Mouse (Mus musculus): Measurements from ENCODE around the gene Ostf1.
A peak's percentile ranks its signal among the peaks of the same experiment; 100 is the strongest.
"Not testable (repeated sequence)": the region's sequence is repeated elsewhere in the genome, so short reads cannot be mapped to it uniquely, and the experiment has no call there.

Ostf1 gene

DNA sequence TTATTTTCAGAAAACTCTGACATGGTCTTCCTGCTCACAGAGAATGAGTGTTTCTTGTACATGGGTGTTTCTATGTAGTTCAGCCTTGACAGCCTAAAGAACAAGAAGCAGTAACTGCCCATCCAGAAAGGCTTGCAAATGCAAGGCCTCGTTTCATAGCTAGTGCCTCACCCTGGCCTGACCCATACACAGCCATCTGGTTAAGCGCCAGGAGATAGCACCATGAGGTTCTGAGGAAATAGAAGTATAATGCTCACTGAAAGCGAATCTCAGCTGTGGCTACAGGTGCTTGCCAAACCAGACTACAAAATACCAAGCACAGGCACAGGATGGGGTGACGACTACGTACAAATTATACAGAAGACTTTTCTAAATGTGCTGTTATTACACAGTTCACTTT lies 34.7 kb downstream of the Ostf1 start:
- DNase-seq: no peak

DNA sequence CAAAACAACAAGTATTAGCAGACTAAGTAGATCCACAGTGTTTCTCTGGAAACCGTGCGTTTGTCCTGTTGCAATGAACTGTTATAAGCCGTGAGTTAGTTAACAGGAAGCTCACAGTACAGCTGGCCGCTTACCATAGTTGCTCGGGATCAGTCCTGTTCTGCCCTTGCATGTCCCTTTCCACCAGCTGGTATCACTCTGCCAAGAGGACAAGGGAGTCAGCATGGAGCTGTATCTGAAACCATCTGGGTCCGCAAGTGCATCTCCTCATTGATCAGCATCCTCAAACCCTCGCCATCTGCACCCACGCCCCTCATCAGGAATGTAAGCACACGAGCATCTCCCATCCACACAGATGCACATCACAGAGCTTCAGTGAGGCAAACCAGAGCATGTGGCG lies 37.9 kb downstream of the Ostf1 start:
- no peak for DNase-seq

DNA sequence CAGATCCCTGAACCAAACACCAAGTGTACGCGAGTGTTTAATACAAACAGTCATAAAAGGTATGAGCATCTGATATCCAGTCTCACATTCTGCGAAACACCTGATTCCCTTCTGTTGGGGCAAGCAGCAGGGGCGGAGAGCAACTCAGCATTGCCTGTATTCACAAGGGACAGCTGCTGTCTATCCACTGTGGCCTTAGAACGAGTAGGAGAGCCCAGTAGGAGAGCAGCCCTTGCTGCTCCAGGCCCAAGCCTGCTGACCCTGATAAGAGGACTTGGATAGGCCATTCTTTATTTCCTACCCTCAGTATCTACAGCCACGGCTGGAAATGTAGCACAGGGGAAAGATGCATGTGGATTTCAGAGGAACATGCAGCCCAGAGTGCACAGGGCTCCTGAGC lies 38.7 kb downstream of the Ostf1 start:
- no peak for DNase-seq

DNA sequence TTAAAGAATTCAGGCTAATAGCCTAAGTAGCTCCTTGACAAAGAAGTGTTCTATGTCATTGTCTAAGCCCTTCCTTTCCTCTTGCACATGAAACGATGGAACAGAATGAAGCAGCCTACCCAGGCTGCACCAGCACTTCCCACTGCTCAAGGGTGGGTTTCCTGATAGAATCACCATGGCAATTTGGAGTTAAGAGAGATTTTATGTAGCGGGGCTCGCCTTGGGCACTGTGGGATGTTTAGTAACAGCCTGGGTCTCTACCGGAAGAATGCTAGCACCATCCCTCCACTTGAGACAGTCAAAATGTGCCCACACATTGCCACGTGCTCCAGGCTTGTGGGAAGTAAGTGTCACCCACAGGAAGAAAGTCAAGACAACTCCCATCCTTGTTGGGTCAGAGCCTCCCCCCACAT lies 40.7 kb downstream of the Ostf1 start:
- peak; percentile 31 to 40 for DNase-seq

DNA sequence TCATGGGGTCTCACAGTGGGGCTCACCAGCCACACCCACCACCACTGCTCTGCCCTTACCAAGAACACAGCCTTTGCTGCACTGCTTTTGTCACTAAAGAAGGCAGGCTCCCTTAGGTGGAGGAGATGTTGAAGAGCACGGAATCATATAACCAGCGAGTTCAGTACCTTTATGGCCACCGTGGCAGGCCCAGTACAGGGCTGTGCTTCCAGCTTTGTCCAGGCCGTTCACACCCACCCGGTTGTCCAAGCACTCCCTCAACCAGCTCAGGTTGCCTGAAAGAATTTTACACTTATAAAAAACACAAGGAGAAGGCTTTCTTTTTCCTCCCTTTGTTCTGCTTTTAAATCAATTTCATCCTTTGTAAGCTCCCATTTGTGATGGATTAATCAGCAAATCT lies 41.4 kb downstream of the Ostf1 start:
- DNase-seq: no peak

DNA sequence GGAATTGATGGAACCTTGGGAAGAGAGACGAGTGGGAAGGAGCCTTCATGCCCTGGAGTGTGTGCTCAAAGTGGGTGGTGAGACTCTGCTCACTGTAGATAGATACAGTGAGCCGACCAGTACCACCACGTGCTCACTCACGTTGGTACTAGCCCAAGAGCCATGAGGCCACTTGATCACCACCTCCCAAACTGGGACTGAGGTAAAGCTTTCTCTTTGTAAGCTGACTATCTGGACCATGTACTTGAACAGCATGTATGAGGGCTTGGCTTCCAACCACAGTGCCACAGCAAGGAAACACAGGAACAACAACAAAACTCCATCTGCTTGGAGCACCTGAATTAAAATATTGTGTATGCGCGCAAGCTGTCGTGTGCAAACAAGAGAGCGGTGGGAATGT lies 42.3 kb downstream of the Ostf1 start:
- DNase-seq: peak in 1 of 2 experiments; percentile 31

DNA sequence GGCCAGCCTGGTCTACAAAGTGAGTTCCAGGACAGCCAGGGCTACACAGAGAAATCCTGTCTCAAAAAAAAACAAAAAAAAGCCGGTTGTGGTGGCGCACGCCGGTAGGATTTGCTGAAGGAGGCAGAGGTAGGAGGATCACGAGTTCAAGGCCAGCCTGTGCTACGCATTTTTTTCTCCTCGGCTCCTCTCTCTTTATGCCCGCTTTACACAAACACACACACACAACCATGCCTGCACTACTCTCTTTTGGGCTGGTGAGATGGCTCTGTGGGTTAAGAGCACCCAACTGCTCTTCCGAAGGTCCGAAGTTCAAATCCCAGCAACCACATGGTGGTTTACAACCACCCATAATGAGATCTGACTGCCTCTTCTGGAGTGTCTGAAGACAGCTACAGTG lies 42.8 kb downstream of the Ostf1 start:
- not testable (repeated sequence) for DNase-seq

DNA sequence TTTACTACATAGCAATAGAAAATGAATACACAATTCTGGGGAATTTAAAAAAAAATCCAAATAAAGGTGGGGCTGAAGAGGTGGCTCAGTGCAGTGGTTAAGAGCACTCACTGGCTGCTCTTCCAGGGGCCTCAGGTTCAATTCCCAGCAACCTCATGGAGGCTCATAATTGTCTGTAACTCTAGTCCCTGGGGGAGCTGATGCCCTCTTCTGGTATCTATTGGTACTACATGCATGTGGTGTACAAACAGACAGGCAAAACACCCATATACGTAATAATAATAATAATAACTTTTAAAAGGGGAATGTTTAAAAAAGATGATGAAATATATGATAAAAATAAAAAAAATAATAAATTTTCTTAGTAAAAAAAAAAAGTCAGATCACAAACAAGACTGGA lies 43.4 kb downstream of the Ostf1 start:
- DNase-seq: no peak

DNA sequence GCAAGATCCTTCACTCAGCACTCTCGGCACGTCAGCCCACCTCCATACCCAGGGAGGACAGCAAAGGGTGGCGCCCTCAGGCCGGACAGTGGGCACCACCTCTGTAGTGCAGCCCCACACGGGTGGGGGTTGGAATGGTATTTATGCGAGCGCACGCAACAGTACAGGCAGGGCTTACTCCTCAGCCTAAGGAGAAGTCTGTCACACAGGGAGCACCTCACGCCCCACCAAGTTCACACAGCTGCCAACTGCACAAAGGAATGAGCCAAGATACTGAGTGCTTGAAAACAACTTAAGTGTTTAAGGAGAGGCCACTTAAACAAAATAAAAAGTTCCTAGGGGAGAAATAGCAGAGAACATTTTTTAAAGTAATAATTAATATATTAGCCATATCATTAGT lies 44.5 kb downstream of the Ostf1 start:
- peak; percentile 40 to 65 for DNase-seq

DNA sequence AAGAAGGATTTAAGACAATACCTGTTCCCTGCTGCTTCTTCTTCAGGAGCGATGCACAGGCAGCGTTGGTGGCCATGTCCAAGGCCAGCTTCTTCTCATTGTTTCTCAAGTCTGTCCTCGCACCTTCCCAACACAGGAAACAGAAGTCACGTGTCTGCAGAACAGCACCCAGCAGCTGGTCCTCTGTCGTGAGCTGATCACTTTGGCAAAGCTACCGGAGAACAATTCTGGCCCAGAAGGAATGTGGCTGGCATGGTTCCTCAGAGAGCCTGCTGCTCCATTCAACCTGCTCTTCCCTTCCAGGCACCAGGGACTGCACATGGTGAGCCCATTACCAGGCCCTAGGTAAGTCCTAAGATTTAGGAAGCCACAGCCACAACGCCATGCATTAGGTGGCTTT lies 47.0 kb downstream of the Ostf1 start:
- DNase-seq: no peak

DNA sequence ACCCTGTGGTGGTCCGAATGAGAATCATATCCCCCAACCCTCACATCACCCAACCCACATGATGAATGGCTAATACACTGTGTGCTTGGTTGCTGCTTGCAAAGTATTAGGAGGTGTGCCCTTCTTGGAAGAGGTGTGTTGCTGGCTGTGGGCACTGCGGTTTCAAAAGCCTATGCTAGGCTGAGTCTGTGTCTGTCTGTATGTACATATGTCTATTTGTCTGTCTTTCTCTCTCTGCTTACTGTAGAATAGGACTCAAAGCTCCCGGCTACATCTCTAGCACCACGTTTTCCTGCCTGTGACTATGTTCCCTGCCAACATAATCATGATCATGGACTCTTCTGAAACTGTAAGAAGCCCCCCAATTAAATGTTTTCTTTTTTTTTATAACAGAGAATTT lies 47.9 kb downstream of the Ostf1 start:
- DNase-seq: no peak

DNA sequence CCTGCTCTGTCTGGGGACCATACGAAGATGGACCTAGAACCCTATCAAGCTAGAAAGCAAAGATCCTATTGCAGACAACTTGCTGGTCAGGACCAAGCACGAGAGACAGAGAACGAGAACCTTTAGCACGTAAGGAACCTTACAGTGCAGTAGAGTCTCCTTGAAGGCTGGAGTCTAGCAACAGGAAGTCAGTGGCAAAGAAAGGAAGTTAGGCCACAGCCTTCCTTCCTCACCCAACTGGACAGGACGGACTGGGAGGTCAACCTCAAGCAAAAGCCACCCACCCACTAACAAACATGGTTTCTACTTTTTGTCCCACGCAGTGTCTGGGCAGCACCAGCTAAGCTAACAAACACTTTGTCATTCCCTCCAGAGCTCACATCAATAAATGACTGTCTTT lies 48.7 kb downstream of the Ostf1 start:
- DNase-seq: no peak

DNA sequence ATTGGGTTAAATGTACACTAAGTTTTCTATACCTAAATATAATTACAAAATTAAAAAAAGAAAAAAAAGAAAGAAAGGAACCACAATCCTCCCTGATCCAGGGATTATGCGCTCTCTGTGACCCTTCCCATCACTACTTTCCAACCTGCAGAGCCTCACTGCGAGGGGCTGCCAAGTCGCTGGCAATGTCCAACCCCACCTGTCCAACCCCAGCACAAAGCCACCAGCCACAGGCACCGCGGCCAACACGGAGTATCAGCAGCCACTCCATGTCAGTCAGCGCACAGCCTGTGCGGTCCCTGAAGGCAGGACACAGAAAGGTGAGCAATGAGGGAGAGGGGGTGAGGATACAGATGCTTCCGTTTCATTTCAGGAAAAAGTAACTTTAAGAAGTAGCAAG lies 49.4 kb downstream of the Ostf1 start:
- no peak for DNase-seq

DNA sequence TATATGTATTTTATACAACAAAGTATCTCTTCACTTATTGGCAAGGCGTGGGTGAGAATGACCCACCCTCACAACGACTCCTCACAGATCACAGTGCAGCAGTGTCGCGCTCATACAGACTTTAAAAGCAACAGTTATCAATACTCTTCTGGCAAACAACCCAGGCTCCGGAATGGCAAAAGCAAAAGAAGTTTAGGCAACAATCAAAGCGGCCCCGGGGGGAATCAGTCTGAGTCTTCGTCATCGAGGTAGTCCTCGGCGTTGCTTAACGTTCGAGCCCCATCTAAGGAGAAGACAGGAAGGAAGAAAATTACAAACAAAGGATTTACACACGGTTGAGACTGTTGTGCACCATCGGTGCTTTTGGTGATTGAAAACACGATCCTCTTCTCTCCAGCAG lies 50.6 kb downstream of the Ostf1 start:
- DNase-seq: no peak

DNA sequence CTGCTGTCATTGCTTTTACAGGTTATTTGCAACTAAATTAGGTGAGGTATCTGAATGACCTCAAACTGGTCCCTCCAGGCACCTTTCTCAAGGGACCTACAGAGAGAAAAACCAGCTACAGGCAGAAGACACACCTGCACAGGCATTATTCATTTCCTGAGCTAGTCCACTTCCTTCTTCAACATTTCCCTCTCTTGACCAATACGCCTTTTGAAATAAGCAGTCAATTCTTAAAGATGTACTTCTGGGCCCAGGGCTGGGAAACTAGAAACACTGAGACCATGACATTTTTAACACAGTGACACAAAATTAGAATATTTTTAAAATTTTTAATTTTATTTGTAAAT lies 52.6 kb downstream of the Ostf1 start:
- no peak for DNase-seq

DNA sequence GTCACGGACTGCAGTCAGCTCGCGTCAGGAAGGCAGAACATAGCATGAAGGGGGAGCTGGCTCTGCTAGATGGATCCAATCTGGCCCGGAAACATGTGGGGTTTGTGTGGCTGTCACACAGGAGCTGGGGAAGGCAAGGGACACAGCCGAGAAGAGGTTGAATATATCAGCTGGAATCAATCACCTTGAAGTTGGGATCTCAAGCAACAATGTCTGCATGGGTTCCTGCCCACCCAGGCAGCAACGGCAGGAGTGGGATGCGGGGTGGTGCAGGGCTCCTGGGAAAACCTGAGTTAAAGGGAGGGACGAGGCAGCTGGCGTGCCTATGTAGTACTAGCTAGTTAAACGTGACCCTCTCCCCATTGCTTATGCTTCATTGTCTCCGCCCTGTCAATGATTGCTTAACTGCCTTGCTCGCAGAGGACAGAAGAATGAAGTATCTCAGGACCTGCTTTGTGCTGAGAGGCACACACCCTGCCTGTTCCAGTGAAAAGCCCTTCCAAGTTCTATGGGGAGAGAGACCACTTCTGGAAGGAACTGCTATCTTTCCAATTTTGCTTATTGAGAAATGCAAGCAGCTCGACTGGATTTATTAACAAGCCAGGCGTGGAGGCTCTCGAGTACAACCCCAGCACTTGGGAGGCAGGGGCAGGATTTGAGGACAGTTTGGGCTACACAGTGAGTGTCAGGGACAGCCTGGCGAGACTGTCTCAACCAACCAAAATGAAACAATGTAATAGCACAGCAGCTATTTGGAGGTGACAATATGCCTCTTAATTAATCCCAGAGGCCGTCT lies 53.2 kb downstream of the Ostf1 start:
- DNase-seq: peak in 1 of 2 experiments; percentile 18

DNA sequence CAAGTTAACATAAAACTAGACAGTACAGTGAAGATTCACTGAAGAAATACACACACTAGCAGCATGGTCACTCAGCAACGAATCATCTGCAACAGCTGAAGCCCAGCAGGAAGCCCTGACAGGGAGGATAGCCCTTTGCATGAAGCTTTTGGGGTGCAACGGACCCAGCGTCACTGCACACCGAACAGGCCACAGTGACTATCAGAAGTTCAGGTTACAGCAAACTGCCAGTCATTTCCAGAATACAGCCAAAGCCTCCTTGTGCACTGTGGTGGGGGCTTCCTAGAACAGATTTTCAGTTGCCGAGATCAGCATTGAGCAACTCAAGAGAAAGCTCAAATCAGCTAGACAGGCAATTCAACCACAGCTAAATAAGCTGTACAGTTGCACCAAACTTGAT lies 54.3 kb downstream of the Ostf1 start:
- DNase-seq: no peak

DNA sequence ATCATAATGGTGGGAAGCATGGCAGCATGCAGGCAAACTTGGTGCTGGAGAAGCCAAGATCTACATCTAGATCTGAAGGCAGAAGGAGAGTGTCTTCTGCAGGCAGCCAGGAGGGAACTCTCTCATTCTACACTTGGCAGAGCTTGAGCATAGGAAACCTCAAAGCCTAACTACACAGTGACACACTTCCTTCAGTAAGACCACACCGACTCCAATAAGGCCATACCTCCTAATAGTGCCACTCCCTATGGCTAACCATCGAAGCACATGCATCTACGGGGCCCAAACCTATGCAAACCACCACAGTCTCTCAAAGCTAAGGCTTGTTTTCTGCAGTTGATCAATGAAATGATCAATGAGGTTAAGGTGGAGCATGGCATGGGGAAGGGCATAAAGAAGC lies 55.7 kb downstream of the Ostf1 start:
- no peak for DNase-seq

DNA sequence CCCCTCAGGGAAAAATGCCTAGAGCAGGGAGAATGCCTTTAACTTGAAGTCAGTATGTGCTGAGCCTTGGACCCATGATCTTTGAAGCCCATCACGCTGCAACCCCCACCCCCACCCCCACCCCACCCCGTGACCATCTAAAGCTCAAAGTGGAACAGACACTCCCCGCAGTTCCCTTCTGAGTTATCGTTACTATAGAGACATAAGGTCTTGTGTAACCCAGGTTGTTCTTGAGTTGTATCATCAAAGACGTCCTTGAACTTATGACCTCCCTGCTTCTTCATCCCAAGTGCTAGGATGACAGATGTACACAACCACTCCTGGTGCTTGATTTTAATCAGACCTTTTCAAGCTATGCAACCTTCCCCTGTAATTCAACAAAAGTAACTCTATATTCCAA lies 57.7 kb downstream of the Ostf1 start:
- no peak for DNase-seq

DNA sequence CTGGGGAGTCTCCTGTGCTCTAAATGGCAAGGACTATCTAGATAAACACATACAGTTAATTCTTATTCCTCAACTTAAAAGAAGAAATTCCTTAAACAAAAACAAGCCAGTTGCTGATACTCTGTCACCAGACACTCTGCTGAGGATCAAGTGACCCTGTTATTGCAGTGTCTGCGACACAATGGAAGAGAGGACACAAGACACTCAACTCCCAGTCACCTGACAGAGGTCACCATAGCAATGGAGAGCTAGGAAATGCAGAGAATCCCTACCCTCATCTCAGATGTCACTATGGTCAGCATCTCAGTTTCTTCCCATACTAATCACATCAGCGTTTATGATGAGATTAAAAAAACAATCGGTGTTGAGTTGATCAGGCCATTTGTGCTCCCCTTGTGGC lies 58.2 kb downstream of the Ostf1 start:
- no peak for DNase-seq

DNA sequence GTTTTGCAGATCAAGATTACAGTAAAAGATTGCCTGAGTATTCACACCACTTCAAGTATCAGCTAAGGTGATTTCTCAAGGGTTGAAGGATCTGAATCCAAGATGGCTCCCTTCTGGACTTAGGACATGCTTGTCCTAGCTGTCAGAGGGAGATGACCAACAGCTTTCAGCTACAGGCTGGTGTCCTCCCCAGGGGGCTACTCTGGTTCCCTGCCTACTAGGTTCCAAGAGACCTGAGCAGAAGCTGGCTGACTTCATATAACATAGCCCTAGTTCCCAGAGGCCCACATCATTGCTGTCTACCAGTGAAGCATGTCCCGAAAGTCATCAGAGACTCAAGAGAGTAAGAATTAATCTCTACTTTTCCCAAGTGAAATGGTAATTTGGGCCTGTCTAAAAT lies 62.1 kb downstream of the Ostf1 start:
- DNase-seq: no peak

DNA sequence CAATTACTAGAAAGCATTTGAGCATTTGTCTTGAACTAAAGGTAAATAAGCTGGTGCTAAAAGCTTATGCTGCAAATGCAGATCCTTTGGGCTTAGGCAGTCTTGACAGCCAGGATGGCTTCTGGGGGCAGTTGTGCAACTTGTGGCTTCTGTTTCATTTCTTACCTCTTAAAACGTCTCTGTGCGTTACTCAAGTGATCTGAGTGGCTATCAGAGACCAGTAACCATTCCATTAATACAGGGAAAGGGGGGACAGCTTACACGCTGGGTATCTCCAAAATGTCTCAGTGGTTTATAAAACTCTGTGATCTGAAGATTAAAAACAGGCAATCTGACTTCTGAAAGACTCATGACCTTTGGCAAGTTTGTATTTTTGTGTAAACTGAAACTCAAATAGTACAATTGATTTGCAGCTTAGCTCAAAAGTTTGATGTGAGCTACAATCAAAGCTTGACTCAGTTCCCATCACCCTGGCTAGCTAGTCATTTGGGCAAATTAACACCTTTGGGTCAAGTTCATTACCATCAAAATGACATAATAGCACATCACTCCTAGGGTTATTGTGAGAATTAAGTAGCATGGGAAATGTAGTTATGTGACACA lies 62.7 kb downstream of the Ostf1 start:
- DNase-seq: no peak

DNA sequence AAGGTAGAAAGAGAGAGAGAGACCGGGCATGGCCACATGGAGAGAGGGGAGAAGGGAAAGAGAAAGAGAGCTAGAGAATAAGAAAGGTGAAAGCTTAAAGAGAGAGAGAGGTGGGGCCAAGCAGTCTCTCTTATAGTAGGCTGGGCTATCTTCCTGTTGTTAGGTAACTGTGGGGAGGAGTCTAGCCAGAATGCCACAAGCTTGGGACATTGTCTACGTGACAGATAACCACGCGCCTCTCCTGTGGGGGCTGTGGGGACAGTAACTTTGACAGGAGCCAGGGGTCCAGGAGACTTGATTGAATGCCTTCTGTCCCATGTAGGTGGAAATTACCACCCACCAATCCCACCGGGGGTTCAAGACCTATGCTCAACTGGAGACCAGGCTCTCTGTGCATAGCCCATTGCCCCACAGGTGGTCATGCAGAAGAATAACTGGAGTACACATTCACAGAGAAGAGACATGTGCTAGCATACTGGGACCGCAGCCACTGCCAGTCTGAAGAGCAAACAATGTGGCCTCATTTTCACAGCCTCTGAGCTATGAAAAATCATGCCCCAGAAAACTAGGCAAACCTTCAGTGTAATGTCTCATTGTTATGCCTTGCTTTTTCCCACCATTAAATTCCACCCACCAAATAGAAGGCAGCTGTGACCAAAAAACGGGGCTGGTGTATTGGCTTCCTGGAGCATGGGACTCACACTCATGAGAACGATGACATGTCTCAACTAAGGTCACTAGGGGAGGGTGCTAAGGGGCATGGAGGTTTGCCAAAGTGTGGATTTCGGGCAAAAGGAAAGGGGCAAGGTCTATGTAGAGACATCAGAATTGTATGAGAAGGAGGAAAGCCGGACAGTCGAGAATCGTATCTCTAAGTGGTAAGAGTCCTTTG lies 63.4 kb downstream of the Ostf1 start:
- DNase-seq: no peak

DNA sequence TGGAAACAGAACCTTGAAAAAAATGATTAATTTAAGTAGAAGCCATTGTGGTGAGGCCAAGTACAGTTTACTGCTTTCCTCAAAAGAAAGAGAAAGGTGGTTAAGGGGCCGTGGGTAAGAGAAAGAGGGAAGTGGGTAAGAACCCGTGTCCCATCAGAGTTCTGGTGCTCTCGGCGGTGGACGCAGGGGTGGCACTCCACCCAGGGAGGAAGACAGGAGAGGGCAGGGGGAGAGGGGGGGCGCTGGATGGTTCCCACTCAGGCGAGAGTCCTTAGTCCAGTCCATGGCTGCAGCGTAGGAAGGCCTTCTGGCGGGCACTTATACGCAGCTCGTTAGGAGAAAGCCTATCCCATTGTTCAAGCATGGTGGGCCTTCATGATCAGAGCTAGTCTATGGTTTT lies 64.1 kb downstream of the Ostf1 start:
- no peak for DNase-seq

Data from lung, adult 18-20 months (tissue).